Mouse (Mus musculus) kidney, postnatal 4 days (tissue): ENCODE measurements around the gene Pcyt1a.

Experiments
- DNase-seq, 2 experiments: peaks; one replicate each; pipeline ENCODE4 v3.0.0; 2021; ENCODE audit warnings: mixed read lengths in 2 of 2

The Pcyt1a gene

DNA sequence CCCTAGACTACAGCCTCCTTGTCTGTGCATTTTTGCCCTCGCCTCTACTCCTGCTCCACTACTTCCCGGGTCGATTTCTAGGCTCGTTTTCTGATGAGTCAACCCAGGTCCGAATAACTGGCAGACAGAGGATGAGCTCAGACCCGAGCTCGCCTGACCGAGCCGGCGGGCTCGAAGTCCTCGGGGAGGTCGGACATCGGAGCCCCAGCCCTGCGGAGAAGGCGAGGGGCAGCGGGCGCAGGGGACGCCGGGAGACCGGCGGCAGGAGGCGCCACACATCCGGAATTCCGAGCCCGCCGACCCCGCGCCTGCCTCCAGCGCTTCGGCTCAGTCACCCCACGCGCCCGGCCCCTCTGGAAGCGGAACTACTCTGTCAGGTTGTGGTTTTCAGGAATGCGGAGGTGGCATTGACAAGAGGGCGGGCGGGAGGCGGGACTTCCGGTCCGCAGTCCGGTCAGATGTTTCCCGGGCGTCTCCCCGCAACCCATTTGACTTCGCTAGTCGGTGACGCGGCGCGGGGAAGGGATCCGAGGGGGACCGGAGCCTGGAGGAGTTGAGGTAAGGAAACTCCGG lies at the start of gene Pcyt1a:
Pcyt1a (plus strand) TSS at position 448 of the 573 bp plus-strand sequence.
- DNase-seq, result peak; percentile 94 to 97

DNA sequence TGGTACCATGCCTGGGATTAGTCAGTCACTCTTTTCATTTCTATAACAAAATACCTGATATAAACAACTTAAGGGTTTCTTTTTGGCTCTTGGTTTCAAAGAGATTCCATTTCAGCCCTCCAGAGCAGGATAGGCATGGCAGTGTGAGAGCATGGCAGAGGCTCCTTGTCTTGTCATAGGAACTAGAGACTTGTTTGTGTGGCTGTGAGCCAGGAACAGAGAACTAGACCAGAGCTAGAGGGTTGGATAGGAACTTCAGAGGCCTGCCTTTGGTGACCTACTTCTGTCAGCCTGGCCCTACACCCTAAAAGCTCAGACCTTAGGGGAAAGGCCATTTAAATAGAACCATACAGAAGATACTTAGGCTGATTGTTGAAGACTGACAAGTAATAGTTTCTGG lies 47.8 kb upstream of the Pcyt1a start:
- DNase-seq, result no peak

DNA sequence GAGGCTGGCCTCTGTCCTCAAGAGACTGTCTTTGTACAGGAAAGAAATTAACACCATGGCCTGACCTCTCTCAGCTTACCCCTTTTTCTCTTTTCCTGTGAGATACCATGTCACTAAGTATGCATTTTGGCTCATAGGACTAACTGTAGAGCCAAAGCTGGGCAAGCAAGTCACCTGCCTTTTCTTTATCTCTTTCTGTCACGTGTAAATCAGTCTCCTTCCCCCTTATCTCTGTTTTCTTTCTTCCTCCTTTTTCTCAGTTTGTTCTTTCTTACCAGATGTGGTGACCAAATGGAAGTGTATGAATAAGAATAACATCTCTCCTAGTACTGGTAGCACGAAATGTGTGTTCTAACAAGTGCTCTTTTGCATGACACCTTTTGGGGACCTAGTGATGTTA lies 45.8 kb upstream of the Pcyt1a start:
- no peak for DNase-seq

DNA sequence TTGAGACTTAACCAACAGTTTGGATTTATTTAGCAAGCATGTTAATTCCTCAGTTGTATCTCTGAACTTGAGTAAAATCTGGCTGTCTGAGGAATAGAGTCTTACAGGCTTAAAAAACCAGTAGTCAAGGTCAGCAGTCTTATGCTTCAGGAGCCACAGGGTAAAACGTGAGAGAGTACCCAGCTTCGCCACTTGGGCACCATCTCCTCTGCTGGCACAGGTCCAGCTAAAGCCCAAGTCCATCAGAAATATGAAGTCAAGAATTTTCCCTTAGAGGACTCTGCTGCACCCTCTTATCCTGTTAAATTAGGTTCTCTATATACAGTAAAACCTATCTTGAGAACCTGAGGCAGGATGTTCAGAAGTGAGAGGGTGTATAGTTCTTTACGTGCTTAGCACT lies 43.9 kb upstream of the Pcyt1a start:
- peak; percentile 15 to 27 for DNase-seq

DNA sequence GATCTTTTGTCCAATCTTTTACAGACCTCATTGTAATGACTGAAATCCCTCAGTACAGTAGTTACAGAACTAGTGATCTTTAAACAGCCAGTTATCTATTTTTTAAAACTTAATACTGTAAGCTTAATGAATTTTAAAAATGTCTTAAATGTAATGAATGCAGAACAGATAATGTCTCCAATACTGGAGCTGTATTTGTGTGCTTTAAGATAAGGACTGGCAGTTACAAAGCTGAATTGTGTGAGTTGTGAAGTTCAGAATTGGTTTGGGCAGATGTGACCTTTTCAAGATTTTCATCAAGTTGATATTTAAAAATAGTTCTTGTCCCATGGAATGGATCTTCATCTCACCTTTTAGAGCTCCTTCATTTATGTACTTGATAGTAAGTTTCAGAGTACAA lies 41.7 kb upstream of the Pcyt1a start:
- no peak for DNase-seq

DNA sequence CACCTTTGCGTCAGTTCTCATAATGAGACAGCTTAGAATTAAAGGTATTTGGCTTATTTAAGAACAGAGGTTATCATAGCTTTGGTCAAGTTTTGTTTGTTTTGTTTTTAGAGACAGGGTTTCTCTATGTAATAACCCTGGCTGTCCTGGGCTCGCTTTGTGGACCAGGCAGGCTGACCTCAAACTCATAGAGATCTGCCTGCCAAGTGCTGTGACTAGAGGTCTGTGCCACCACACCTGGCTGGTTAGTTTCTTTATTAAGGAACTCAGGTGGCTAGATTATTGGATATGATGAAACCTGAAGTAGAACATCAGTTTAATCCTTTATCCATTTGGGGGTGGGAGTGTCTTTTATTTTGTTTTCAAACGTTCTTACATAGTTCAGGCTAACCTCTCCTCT lies 40.9 kb upstream of the Pcyt1a start:
- no peak for DNase-seq

DNA sequence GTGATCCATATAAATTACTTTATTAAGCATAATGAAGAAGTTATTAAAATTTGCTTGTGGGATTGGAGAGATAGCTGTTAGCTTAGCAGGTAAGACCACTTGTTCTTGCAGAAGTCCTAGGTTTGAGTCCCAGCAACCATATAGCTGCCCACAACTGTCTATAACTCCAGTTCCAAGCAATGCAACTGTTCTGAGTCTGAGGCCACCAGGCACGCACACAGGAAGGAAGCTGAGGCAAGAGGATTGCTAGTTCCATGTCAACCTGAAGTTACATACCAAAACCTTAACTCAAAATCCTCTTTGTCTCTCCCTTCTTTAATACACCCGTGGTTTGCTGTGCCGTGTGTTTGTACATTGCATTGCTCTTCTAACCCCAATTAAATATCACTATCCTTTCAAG lies 39.8 kb upstream of the Pcyt1a start:
- DNase-seq, result no peak

DNA sequence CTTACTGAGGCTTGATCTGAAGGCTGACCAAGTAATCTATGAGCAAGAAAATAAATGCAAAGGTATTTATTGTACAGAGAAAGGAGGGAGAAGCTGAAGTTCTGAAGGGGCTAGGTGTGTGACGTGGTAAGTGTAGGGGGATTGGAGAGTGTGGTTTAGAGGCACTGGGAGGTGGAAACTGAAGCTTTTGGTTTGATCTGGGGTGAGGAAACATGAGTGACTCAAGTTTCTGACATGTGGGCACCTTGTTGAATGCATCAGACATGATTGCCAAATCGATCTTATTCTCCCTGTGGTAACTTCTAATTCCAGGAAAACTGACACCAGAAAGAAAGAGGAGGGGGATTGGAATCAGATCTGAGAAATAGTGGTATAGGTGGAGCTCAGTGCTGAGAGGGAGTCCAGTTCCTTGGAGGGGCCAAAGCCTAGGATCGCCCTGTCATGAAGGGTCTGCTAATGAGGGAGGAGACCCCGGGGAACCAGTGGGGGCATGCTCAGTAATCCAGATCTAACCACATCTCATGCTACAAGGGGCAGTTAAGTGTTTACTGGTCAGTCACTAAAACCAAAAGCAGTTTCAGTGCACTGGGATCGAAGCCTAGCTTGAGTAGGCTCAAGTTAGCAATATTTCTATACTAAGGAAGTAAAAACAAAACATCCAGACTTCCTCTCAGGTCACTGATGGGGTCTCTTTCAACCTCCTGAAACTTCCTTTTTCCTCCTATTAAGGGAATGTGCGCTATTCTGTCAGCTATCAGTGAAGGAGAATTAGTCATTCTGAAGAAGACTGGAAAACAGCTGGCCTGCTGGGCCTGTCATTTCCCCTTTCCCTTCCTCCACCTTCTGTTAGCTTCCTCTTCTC lies 34.8 kb upstream of the Pcyt1a start:
- DNase-seq, result no peak

DNA sequence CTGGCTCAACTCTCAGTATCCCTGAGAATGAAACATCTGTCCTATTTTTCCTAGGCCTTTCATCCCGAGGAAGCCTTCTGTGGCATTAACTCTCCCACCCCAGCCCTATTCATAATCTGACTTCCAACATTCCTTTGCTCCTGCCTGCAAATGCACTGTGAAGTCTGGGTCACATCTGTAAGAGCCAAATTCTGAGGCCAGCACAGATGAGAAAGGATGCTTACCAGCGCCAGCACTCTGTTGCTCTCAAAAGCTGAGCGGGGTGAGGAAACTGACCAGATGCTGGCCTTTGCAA lies 34.2 kb upstream of the Pcyt1a start:
- peak in 1 of 2 experiments; percentile 5 for DNase-seq

DNA sequence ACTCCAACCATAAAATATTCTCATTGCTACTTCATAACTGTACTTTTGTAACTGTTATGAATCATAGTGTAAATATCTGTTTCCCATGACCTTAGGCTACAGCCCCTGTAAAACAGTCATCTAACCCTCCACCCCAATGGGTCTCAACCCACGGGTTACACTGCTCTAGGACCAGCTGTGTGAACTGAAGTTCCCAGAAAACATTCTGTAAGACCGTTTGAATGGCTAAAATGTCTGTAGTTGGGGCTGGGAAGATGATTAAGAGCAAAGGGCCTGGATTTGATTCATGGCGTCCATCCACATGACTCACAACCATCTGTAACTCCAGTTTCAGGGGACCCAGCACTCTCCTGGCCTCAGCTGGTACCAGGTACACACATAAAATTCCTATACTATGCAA lies 32.5 kb upstream of the Pcyt1a start:
- no peak for DNase-seq

DNA sequence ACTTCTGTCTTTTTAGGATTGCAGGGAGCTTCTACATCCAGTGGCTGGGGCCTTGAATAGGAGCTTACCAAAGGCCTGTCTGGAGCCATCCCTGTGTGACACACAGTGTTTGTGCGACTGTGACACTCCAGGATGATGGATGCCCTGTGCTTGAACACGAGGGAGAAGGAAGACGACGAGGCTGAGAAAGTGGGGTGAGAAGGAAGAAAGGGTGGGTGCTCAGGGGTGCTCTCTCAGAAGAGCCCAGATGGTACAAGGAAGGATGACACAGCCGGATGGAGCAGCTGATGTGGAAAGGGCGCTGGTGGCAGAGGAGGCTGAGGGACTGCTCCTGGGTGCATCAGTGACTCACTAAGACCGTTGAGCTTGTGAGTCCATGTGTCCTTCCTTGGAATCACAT lies 30.5 kb upstream of the Pcyt1a start, which contains the start of gene Tm4sf19:
Tm4sf19 (plus strand) TSS at position 240 of the 400 bp plus-strand sequence.
- DNase-seq, result no peak

DNA sequence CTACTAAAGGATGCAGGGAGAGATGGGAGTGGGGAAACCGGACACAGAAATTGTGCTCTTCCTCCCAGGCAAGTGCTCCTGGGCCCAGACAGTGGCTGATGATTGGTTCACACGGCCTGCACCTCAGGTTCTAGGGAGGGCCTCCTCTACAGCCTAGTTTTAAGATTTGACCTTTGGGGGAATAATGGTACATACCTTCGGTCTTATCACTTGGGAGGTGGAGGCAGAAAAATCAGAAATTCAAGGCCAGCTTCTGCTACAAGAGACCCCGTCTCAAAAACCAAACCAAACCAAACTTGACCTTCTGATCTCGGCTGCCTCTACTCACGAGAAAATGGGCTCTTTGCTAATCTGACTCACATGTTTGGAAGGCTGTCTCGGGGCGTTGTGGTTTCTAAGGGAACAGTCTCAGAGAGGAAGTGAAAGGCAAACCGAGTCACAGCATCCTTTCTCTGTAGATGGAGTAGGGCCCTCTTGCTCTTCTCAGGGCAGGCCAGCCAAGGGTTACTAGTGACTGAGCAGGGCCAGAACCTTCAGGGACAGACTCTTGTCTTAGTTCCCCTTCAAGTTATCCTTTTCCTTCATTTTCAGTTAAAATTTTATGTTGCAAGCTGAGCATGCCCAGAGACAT lies 29.3 kb upstream of the Pcyt1a start:
- DNase-seq, result no peak

DNA sequence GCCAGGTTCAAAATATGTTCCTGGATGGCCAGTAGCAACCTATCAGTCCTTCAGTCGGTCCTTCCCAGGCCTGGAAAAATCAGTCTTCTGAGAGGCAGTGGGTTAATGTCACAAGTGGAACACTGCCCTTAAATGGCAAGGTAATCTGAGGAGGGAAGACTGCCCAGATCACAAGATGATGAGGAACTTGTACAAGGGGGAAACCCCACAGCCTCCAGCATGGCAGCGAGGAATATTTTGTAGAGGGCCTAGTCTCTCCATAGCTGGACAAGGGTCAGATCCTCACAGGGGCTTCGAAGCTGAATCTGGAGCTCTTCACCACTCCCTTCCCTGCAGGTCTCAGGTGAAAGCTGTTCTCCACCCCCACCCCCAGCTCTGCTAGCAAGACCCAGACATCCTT lies 27.9 kb upstream of the Pcyt1a start:
- no peak for DNase-seq

DNA sequence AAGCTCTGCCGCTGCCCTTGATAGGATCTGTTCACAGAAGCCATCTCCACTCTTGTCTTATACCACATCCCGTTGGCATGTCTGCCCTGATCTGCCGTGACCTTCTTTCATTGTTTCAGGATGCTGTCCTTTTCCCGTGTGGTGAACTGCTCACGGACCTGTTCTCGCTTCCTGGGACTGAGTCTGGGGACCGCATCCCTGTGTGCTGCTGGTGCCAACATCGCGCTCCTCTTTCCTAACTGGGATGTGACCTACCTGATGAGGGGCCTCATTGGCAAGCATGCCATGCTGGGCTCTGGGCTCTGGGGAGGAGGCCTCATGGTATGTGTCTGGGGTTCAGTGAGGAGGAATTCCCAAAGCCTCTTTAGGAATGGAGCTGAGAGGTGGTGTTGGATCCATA lies 25.0 kb upstream of the Pcyt1a start:
- DNase-seq, result no peak

DNA sequence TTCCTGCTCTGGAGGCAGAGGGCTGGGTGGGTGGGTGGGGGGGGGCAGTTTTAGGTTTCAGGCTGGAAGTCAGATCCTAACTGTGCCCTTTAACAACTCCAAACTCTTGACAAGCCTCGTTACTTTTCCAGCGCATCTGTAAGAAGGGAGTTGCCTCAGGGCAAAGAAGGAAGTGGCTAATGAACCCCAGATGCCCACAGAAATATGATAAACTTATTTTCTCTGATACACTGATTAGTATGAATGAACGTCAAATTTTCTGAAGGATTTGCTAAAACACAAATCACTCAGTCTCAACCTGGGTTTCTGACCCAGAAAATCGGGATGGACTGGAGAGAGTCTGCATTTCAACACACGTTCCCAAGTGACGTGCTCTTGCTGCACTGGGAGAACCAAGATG lies 24.1 kb upstream of the Pcyt1a start:
- no peak for DNase-seq

DNA sequence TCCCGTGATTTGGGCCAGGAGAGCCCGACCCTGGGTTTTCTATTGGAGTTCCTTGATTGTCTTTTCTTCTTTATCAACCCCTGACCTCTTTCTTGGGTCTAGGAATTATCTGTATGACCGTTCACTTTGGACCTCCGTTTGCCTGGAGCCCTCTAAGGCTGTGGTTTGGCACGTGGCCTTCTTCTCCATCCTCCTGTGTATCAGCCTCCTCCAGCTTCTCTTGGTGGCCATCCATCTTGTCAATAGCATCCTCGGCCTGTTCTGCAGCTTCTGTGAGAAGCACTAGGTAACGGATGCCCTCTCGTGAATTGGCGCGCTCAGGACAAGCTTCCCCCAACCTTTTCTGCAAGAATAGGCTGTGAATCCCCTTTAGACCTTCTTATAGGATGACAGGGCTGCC lies 23.0 kb upstream of the Pcyt1a start:
- no peak for DNase-seq

DNA sequence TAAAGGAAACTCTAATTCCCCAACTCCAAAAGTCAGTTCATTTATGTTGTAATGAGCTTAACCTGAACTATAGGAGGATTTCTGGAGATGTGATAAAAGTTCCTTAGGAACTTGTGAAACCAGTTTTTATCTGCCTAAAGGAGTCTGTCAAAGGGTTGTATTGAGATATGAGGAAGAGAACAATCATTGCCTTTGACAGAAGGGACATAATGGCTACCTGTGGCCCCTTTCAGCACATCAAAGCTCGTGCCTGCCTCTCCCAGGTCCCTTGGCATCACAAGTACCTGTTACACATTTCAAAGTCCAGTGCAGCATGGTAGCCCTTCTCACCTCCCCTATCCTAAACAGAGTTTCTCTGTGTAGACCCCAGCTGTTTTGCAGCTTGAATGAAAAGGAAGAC lies 13.3 kb upstream of the Pcyt1a start:
- DNase-seq, result no peak

DNA sequence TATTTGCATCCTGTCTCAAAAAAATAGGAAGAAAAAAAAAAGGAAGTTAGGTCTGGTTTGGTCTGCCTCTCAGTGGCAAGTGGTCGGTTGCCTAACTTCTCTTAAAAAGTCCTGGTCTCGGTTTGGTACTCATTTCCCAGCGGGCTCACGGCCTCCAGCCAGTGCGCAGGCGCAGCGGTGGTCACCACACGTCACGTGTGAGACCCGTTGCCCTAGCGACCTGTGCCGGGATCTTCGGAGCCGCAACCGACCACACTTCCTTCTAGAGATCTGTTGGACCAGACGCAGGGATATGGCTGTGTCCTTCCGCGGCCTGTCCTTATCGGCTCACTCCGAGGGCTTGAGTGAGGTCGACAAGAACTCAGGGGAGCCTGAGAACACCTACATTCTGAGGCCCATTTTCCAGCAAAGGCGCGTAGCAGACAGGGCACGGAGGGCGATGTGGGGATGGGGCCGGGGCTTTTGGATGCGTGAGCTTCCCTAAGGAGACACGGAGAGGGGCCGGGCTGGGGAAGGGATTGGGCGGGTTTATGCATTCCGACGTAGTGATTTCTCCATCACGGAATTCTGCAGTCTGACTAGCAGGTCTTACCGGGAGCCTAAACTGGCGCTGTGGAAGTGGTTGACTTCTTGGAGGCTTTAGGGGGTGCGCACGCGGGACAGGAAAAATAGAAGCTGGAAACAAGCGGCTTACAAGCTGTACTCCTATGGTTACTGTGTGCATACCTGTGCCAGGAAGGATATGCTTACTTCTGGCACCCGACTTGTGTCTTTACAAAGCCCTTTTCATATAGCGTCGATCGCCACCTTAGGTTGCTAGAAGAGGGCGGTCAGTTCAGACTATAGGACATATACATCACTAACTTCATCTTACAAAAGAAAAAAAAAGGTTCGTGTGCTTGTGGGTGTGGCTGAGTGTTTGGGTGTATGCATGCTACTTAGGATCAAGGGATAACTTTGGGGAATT lies 10.9 kb upstream of the Pcyt1a start, which contains the start of gene Tctex1d2:
Tctex1d2 (plus strand) TSS at position 186 of the 967 bp plus-strand sequence.
- DNase-seq, result peak; percentile 96 to 98

DNA sequence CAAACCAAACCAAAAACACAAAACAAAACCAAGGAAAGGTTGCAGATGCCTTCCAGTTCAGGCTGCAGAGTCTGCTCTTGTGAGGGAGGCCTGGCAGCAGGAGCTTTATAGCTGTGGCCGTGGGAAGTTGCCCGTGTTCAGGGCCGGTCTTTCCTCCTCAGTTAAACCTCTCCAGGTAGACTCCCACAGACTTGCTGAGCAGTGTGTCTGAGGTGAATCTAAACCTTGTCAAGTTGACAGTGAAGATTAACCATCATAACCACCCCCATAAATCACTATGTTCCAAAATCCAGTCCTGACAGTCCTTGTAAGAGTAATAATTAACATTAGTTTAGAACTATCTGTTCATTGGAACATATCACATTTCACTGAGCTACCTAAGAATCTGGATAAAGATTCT lies 3.2 kb upstream of the Pcyt1a start:
- no peak for DNase-seq

DNA sequence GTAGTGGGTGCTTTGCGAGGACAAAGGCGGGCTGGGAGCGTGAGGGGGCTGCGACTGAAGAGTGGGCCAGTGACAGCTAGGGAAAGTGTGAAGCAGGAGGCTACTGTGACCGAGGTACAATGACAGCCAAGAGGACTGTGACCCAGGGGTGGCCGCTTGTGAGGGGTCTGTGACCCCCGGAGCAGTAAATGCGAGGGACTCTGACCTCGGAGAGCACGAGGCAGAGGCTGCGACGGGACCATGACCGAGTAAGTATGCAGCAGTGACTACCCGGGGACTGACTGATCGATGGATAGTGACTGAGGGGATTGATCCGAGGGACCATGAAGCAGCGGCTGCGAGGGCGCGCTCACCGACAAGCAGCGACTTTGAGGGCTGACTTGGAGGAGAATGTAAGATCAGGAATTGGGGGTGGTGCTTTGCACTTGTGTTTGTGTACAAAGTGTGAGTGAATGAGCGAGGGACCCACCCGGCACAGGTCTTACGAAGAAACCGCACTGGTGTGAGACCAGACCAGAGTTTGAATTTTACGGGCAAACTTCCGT lies 398 bp downstream of the Pcyt1a start:
- no peak for DNase-seq

DNA sequence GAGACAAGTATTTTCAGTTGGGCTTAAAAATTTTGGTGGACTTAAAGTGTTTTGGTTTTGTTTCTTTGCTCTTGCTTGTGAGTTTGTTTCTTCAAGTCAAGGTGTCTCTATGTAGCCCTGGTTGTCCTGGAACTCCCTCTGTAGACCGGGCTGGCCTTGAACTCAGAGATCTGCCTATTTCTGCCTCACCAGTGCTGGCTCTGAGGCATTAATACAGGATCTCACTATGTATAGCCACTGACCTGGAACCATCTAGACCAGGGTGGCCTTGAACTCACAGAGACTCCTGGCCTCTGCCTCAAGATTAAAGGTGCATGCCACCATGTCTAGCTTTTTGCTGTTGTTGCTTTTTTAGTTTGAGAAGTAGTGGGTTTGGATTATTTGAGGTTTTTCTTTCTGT lies 1.2 kb downstream of the Pcyt1a start:
- no peak for DNase-seq

DNA sequence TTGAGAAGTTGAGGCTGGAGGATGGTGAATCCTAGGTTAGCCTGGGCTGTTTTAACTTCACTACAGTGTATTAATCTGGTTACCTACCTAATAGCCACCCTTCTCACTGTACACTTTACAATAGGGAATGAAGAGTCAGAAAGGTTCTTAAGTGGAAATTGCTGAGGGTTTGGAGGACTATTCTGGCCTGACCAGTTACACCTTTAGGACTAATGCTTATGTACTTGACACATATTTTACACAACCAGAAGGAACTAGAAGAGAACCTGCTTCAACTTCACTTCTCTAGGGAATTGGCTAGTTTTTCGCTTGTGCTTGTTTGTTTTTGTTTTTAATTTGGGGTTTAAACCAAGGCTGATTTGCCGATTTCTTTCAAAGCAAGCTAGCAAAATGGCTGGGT lies 2.4 kb downstream of the Pcyt1a start:
- DNase-seq, result no peak

DNA sequence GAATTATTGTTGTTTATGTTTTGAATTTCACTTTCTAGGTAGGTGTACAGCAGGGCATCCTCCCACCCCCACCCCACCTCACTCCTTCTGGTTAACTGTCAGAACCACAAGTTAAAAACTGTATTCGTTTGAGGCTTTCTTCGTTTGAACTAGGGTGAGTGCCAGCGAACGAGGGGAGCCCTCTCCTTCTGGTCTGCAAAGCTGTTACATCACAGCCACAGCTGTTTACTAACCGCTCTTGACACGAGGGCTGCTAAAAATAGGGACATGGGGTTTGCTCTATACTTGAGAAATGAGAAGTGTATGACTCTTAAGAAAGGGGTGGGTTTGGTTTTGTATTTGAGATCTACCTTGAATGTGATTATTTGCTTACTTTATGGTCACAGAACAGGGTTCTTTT lies 3.3 kb downstream of the Pcyt1a start:
- no peak for DNase-seq
